Mouse (Mus musculus) liver, embryonic 14.5 days (tissue): Measurements from ENCODE around the gene Mafg. TPM values are rescaled to one million over a fixed set of nuclear protein-coding genes. Genes with fewer than 3 reads are reported as not detected.

Source experiments
- ATAC-seq: fragments of 200-750 bp; cut with Nextera tagmentation; 2 replicates; pipeline ENCODE4 v1.8.0; 2017; ENCODE audit warnings: moderate number of reproducible peaks, mild to moderate bottlenecking, moderate library complexity; ENCODE audit not compliant: insufficient read depth
- DNase-seq, 3 experiments: peaks; one replicate each; pipeline ENCODE4 v3.0.0-alpha.2; 2012 to 2013; ENCODE audit warnings: low read depth in 3 of 3, low spot score in 3 of 3
- H3K27ac ChIP-seq: fragments of 300-500 bp; sonication (generic); 2 replicates; pipeline ENCODE4 v1.5.1; 2014; ENCODE audit warnings: moderate library complexity, mild to moderate bottlenecking, control low read depth, inconsistent platforms
- H3K27me3 ChIP-seq: fragments of 300-500 bp; sonication (generic); 2 replicates; pipeline ENCODE4 v1.6.1; 2014; ENCODE audit warnings: mild to moderate bottlenecking, low read length, moderate library complexity; ENCODE audit not compliant: control insufficient read depth, insufficient read depth
- H3K36me3 ChIP-seq: fragments of 300-500 bp; sonication (generic); replicated peaks from 2 replicates; pipeline ENCODE4 v1.6.1; 2014; ENCODE audit warnings: low read depth; ENCODE audit not compliant: control insufficient read depth, insufficient read depth
- H3K4me1 ChIP-seq, 2 experiments: fragments of 200-500 bp in 1 of 2; fragments of 300-500 bp in 1 of 2; sonication (generic) in 1 of 2; replicated peaks; 2 replicates each; pipeline ENCODE4 v1.6.1; 2012 to 2014; ENCODE audit warnings: antibody characterized with exemption in 1 of 2, inconsistent platforms in 1 of 2, low read length in 1 of 2; ENCODE audit not compliant: control insufficient read depth in 2 of 2, insufficient read depth in 2 of 2
- H3K4me2 ChIP-seq: fragments of 300-500 bp; sonication (generic); 2 replicates; pipeline ENCODE4 v1.6.1; 2014; ENCODE audit warnings: low read depth, mild to moderate bottlenecking, control low read depth, moderate library complexity
- H3K4me3 ChIP-seq, 2 experiments: fragments of 200-500 bp in 1 of 2; fragments of 300-500 bp in 1 of 2; sonication (generic) in 1 of 2; 2 replicates each; pipeline ENCODE4 v1.5.1; 2012 to 2014; ENCODE audit warnings: low read depth in 2 of 2, low read length in 2 of 2, mild to moderate bottlenecking in 2 of 2, control low read depth in 1 of 2, inconsistent platforms in 1 of 2, moderate library complexity in 1 of 2; ENCODE audit not compliant: insufficient read depth in 1 of 2
- H3K9ac ChIP-seq: fragments of 300-500 bp; sonication (generic); replicated peaks from 2 replicates; pipeline ENCODE4 v1.6.1; 2014; ENCODE audit warnings: mild to moderate bottlenecking, control low read depth, moderate library complexity
- H3K9me3 ChIP-seq: fragments of 300-500 bp; sonication (generic); 2 replicates; pipeline ENCODE4 v1.6.1; 2016; ENCODE audit warnings: low read length, mixed read lengths; ENCODE audit not compliant: control insufficient read depth
- CTCF ChIP-seq: IDR thresholded peaks from 2 replicates; pipeline ENCODE4 v1.5.1; 2016; ENCODE audit warnings: antibody characterized with exemption, low read depth, control low read depth
- EP300 ChIP-seq: IDR thresholded peaks from 2 replicates; pipeline ENCODE4 v1.6.1; 2016; ENCODE audit warnings: antibody characterized with exemption, low read depth
- WGBS: fragments of 180-500 bp; shearing (Covaris S2); extraction: QIAGEN DNeasy Blood & Tissue Kit; methylation state at CpG from one replicate; pipeline ENCODE4 v1.1.7; 2014; ENCODE audit not compliant: insufficient replicate concordance; 5-methylcytosine and 5-hydroxymethylcytosine counted together
- polyA plus RNA-seq, 2 experiments: library from polyadenylated mRNA; depleted of rRNA in 1 of 2; stranded (reverse) in 1 of 2; unstranded in 1 of 2; fragments of >200 nt; fragmentation: Nextera tagmentation in 1 of 2; extraction: Ambion mirVana in 1 of 2; gene quantifications; 2 replicates each; pipeline versions ENCODE4 v1.2.1 to v1.2.3; 2012 to 2014

Mafg gene
- polyA plus RNA-seq, 2 experiments = 20.9 to 30.9 TPM

DNA sequence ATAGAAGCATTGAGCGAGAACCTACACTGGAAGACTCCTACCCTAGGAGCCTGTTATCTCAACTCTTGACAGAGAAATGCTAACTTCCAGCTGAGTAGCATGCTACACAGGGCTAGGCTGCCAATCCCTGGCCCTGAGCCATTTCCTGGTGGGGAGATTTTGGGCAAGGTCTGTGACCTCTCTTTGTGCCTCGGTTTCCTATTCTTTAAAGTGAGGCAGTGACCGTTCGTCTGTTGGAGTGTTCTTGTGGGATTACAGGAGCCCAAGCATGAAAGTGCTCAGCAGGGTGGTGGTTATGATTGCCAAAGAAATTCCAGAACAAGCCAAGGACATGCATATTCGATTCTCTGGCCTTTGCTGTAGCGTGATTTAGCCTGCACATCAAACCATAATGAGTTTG lies 29.4 kb upstream of the Mafg start:
- Histone ChIP-seq H3K27ac (no peak overlapping the region), H3K27me3 (peaks cover 55% of the 10 kb centered on the region), H3K9ac (no peak overlapping the region), H3K9me3 (no peaks in the 10 kb centered on the region), H3K4me3 (no peak overlapping the region), H3K36me3 (no peaks in the 10 kb centered on the region), H3K4me1 (no peaks in the 10 kb centered on the region), H3K4me2 (no peak overlapping the region)
- WGBS = 54% methylated on average over 6 of the region's 6 CpGs
- no peak for TF ChIP-seq EP300
- no peak for DNase-seq
- no peak for ATAC-seq

- no peak for DNase-seq
- Histone ChIP-seq H3K9ac (no peak within 1 kb of the TSS), H3K4me1 (no peaks in the 10 kb centered on the region), H3K9me3 (no peaks in the 10 kb centered on the region), H3K27me3 (peaks cover 63% of the 10 kb centered on the region), H3K4me3 (peak within 1 kb of the TSS in 1 of 2 experiments; percentile 30; a peak in 2 of 4 replicates), H3K36me3 (no peaks in the 10 kb centered on the region), H3K4me2 (peak within 1 kb of the TSS; percentile 44), H3K27ac (no peak within 1 kb of the TSS)
- WGBS = 2% methylated on average over 34 of the region's 35 CpGs
- no peak for ATAC-seq
- TF ChIP-seq CTCF (no peak), EP300 (no peak)
Observed at GRCm38 (mm10) chr11:120661076-120661460, 27.7 kb upstream of the Mafg start, which contains the start of gene Notum. TSS of gene Notum (minus strand) at chr11:120661175.

DNA sequence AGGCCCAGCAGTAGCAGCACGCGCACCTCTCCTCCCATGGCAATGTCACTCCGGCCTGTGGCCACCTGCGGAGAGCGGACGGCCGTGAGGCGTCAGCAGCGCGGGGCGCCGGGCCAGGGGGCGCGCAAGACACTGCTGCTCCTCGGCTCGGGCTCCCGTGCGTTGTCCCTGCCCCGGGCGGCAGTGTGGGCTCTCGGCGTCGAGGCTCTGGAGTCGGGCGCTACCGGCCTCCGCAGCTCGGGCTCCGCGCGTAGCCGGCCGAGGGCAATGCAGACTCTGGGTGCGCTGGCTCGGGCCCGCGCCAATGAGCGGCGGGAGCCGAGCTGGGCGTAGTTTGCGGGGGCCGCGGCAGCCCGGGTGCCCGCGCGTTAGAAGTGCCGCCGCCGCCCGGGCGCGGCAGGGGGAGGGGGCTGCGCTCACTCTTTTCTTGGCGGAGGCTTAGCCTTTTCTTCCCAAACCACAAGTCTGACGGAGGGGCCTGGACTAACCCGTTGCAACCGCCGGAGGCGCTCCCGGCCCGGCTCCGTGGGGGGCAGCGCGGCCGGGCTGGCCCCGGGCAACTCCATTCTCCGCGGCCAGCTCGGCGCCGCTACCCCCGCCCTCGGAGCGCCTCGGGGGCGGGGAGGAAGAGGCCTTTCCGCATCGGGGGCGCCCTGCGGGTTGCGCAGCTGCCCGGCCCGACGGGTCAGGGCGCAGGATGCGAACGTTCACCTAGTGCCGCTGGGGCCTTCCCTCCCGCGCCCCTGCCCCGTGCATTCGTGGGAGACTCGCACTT lies 27.1 kb upstream of the Mafg start:
- peaks cover 63% of the 10 kb centered on the region for H3K27me3 ChIP-seq
- ATAC-seq = no peak
- no peaks in the 10 kb centered on the region for H3K4me1 ChIP-seq
- H3K27ac ChIP-seq = no peak overlapping the region
- H3K9ac ChIP-seq = no peak overlapping the region
- peak overlapping the region; percentile 44 for H3K4me2 ChIP-seq
- no peak for DNase-seq
- TF ChIP-seq EP300 = no peak
- 0 out of 2 replicates have a peak, but pooled peaks have one; percentile 10 for TF ChIP-seq CTCF
- peak overlapping the region in 1 of 2 experiments; percentile 30; a peak in 2 of 4 replicates for H3K4me3 ChIP-seq
- H3K36me3 ChIP-seq = no peaks in the 10 kb centered on the region
- under 1% methylated on average over 90 of the region's 95 CpGs for WGBS
- H3K9me3 ChIP-seq = no peaks in the 10 kb centered on the region

GRCm38 (mm10) chr11:120659509-120660300 lies 26.3 kb upstream of the Mafg start:
- Histone ChIP-seq H3K9me3 (no peaks in the 10 kb centered on the region), H3K4me1 (no peaks in the 10 kb centered on the region), H3K9ac (no peak overlapping the region), H3K4me3 (peak overlapping the region in 1 of 2 experiments; percentile 30; a peak in 2 of 4 replicates), H3K27me3 (peaks cover 63% of the 10 kb centered on the region), H3K36me3 (no peaks in the 10 kb centered on the region), H3K4me2 (peak overlapping the region; percentile 44), H3K27ac (no peak overlapping the region)
- TF ChIP-seq CTCF (no peak), EP300 (no peak)
- 5% methylated on average over 50 of the region's 50 CpGs for WGBS
- no peak for ATAC-seq
- DNase-seq = no peak

DNA sequence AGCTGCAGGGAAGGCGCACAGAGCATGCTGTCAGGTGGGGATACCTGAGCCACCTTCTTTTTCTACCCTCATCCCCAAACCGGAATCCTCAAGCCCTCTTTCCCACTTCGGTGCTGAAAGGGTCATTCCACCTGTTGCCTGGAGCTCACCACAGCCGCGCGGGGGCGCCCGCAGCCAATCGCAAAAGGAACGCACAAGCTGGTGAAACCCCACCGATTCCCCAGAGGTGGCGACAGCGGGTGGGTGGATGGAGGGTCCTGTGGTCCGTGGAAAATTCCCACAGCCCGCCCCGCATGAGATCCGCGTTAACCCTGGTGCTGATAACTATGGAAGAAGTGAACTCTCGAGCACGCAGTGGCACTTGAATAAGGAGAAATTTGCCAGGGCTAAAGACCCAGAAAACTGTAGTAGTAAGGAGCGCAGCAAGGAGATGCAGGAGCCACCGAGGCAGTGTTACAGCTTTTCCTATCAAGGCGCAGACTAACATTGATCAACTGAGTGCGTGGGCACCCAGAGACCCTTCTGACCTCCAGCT lies 25.5 kb upstream of the Mafg start:
- H3K27ac ChIP-seq = no peak overlapping the region
- no peaks in the 10 kb centered on the region for H3K36me3 ChIP-seq
- H3K4me3 ChIP-seq = no peak overlapping the region
- H3K27me3 ChIP-seq = peaks cover 63% of the 10 kb centered on the region
- ATAC-seq (no peak), DNase-seq (peak in 2 of 3 experiments; percentile 26 to 30)
- whole genome bisulfite sequencing = 3% methylated on average over 24 of the region's 24 CpGs
- H3K9me3 ChIP-seq = no peaks in the 10 kb centered on the region
- H3K9ac ChIP-seq = no peak overlapping the region
- no peak overlapping the region for H3K4me2 ChIP-seq
- TF ChIP-seq CTCF = peak; percentile 92
- TF ChIP-seq EP300 = no peak
- H3K4me1 ChIP-seq = no peaks in the 10 kb centered on the region
